Mouse (Mus musculus): ENCODE measurements at regions not wholly inside any gene's neighbourhood (a gene's known extent, or its start where the extent isn't known, plus 50 kb on each side); places are given as distances from the start of the nearest gene placed in this dataset.

GRCm38 (mm10) chr5:133143679-133144078, 600.5 kb upstream of the Auts2 start:
- no peak for TF ChIP-seq CTCF (IDR thresholded peaks at IDR 0.05)
- ChIA-PET POLR2A (no interaction called here), CTCF (no interaction called here)
- DNase-seq (ENCODE audit: low read depth, low spot score) (no peak), ATAC-seq (no peak)
- in situ Hi-C loops (cut with MboI; ENCODE audit: low pct_unique_long_range_greater_than_20kb) = no loop called here
- no peaks in the 10 kb centered on the region for H3K27me3 ChIP-seq

- in situ Hi-C loops (cut with MboI; ENCODE audit: low pct_unique_long_range_greater_than_20kb) = no loop called here
- CTCF ChIA-PET = no interaction called here
- DNase-seq (ENCODE audit: low read depth, low spot score) = no peak
- POLR2A ChIA-PET = no interaction called here
- TF ChIP-seq CTCF (IDR thresholded peaks at IDR 0.05) = no peak
- no peak for ATAC-seq
- no peaks in the 10 kb centered on the region for H3K27me3 ChIP-seq
Observed at GRCm38 (mm10) chr5:133142401-133143115, 599.4 kb upstream of the Auts2 start.

GRCm38 (mm10) chr5:133131042-133131441, 587.9 kb upstream of the Auts2 start:
- CTCF ChIA-PET = interaction anchor here (1.8 kb wide), 1 partner anchor 11 kb away, joined by 7 read pairs; no protein-coding TSS in a partner anchor

GRCm38 (mm10) chr5:133130316-133130715, 587.2 kb upstream of the Auts2 start:
- ATAC-seq = no peak
- H3K27me3 ChIP-seq = no peaks in the 10 kb centered on the region
- in situ Hi-C loops (cut with MboI; ENCODE audit: low pct_unique_long_range_greater_than_20kb) = no loop called here
- no peak for DNase-seq (ENCODE audit: low read depth, low spot score)
- ChIA-PET CTCF (interaction anchor here (1.8 kb wide), 1 partner anchor 10 kb away, joined by 7 read pairs; no protein-coding TSS in a partner anchor), POLR2A (no interaction called here)
- TF ChIP-seq CTCF (IDR thresholded peaks at IDR 0.05) = no peak

More at GRCm38 (mm10) chr5:133131042-133131441, 587.9 kb upstream of the Auts2 start:
- DNase-seq (ENCODE audit: low read depth, low spot score) = no peak
- no peaks in the 10 kb centered on the region for H3K27me3 ChIP-seq
- no peak for ATAC-seq
- POLR2A ChIA-PET = no interaction called here
- TF ChIP-seq CTCF (IDR thresholded peaks at IDR 0.05) = no peak
- in situ Hi-C loops (cut with MboI; ENCODE audit: low pct_unique_long_range_greater_than_20kb) = no loop called here

- in situ Hi-C loops (cut with MboI; ENCODE audit: low pct_unique_long_range_greater_than_20kb) = no loop called here
- CTCF ChIA-PET = no interaction called here
- POLR2A ChIA-PET = no interaction called here
Observed at GRCm38 (mm10) chr5:133124223-133124622, 581.1 kb upstream of the Auts2 start.

GRCm38 (mm10) chr5:133113946-133114345, 570.8 kb upstream of the Auts2 start:
- in situ Hi-C loops (cut with MboI; ENCODE audit: low pct_unique_long_range_greater_than_20kb) = no loop called here
- no peak for TF ChIP-seq CTCF (IDR thresholded peaks at IDR 0.05)
- CTCF ChIA-PET = interaction anchor here (1.0 kb wide), 1 partner anchor 13 kb away, joined by 3 read pairs; no protein-coding TSS in a partner anchor
- ATAC-seq (no peak), DNase-seq (ENCODE audit: low read depth, low spot score) (no peak)
- H3K27me3 ChIP-seq = no peaks in the 10 kb centered on the region
- POLR2A ChIA-PET = no interaction called here

More at GRCm38 (mm10) chr5:133124223-133124622, 581.1 kb upstream of the Auts2 start:
- no peaks in the 10 kb centered on the region for H3K27me3 ChIP-seq
- ATAC-seq = no peak
- no peak for TF ChIP-seq CTCF (IDR thresholded peaks at IDR 0.05)
- DNase-seq (ENCODE audit: low read depth, low spot score) = no peak

- ATAC-seq = no peak
- ChIA-PET POLR2A (no interaction called here), CTCF (interaction anchor here (1.0 kb wide), 1 partner anchor 14 kb away, joined by 3 read pairs; no protein-coding TSS in a partner anchor)
- no peak for DNase-seq (ENCODE audit: low read depth, low spot score)
- no peak for TF ChIP-seq CTCF (IDR thresholded peaks at IDR 0.05)
- in situ Hi-C loops (cut with MboI; ENCODE audit: low pct_unique_long_range_greater_than_20kb) = no loop called here
- no peaks in the 10 kb centered on the region for H3K27me3 ChIP-seq
Observed at GRCm38 (mm10) chr5:133113183-133113582, 570.0 kb upstream of the Auts2 start.

GRCm38 (mm10) chr5:133106691-133107354, 563.7 kb upstream of the Auts2 start:
- ATAC-seq (no peak), DNase-seq (ENCODE audit: low read depth, low spot score) (no peak)
- H3K27me3 ChIP-seq = no peaks in the 10 kb centered on the region
- ChIA-PET CTCF (no interaction called here), POLR2A (no interaction called here)
- TF ChIP-seq CTCF (IDR thresholded peaks at IDR 0.05) = no peak
- in situ Hi-C loops (cut with MboI; ENCODE audit: low pct_unique_long_range_greater_than_20kb) = no loop called here

GRCm38 (mm10) chr5:133096340-133096739, 553.2 kb upstream of the Auts2 start:
- ATAC-seq (no peak), DNase-seq (ENCODE audit: low read depth, low spot score) (no peak)
- in situ Hi-C loops (cut with MboI; ENCODE audit: low pct_unique_long_range_greater_than_20kb) = no loop called here
- ChIA-PET POLR2A (no interaction called here), CTCF (no interaction called here)
- H3K27me3 ChIP-seq = no peaks in the 10 kb centered on the region
- no peak for TF ChIP-seq CTCF (IDR thresholded peaks at IDR 0.05)

- POLR2A ChIA-PET = no interaction called here
- DNase-seq (ENCODE audit: low read depth, low spot score) = no peak
- in situ Hi-C loops (cut with MboI; ENCODE audit: low pct_unique_long_range_greater_than_20kb) = no loop called here
- CTCF ChIA-PET = no interaction called here
- no peak for ATAC-seq
- TF ChIP-seq CTCF (IDR thresholded peaks at IDR 0.05) = no peak
- H3K27me3 ChIP-seq = no peaks in the 10 kb centered on the region
Observed at GRCm38 (mm10) chr5:133084859-133085258, 541.7 kb upstream of the Auts2 start.

GRCm38 (mm10) chr5:133080751-133081150, 537.6 kb upstream of the Auts2 start:
- no peaks in the 10 kb centered on the region for H3K27me3 ChIP-seq
- in situ Hi-C loops (cut with MboI; ENCODE audit: low pct_unique_long_range_greater_than_20kb) = no loop called here
- ATAC-seq (no peak), DNase-seq (ENCODE audit: low read depth, low spot score) (no peak)
- ChIA-PET CTCF (no interaction called here), POLR2A (no interaction called here)
- TF ChIP-seq CTCF (IDR thresholded peaks at IDR 0.05) = no peak
